Mouse (Mus musculus) intestine, embryonic 16.5 days (tissue): Measurements from ENCODE around the gene Unc45b. TPM values are rescaled to one million over a fixed set of nuclear protein-coding genes. Genes with fewer than 3 reads are reported as not detected.

ENCODE experiments used
- ATAC-seq: fragments of 200-750 bp; cut with Nextera tagmentation; 2 replicates; pipeline ENCODE4 v1.8.0; 2017; ENCODE audit warnings: moderate TSS enrichment, moderate library complexity
- H3K27ac ChIP-seq: fragments of 300-500 bp; sonication (generic); 2 replicates; pipeline ENCODE4 v1.5.1; 2014; ENCODE audit warnings: mild to moderate bottlenecking, low read length
- H3K27me3 ChIP-seq: fragments of 300-500 bp; sonication (generic); replicated peaks from 2 replicates; pipeline ENCODE4 v1.6.1; 2014; ENCODE audit warnings: low read length, control low read depth, mixed read lengths; ENCODE audit not compliant: control insufficient read depth, insufficient read depth
- H3K36me3 ChIP-seq: fragments of 300-500 bp; sonication (generic); 2 replicates; pipeline ENCODE4 v1.6.1; 2014; ENCODE audit warnings: low read length, control low read depth; ENCODE audit not compliant: control insufficient read depth, insufficient read depth
- H3K4me1 ChIP-seq: fragments of 300-500 bp; sonication (generic); 2 replicates; pipeline ENCODE4 v1.6.1; 2014; ENCODE audit warnings: low read length, control low read depth, mixed read lengths; ENCODE audit not compliant: control insufficient read depth, insufficient read depth
- H3K4me2 ChIP-seq: fragments of 300-500 bp; sonication (generic); 2 replicates; pipeline ENCODE4 v1.6.1; 2014; ENCODE audit warnings: low read depth, low read length, control low read depth
- H3K4me3 ChIP-seq: fragments of 300-500 bp; sonication (generic); 2 replicates; pipeline ENCODE4 v1.5.1; 2014; ENCODE audit warnings: mild to moderate bottlenecking, low read length
- H3K9ac ChIP-seq: fragments of 300-500 bp; sonication (generic); 2 replicates; pipeline ENCODE4 v1.6.1; 2014; ENCODE audit warnings: low read depth, low read length
- H3K9me3 ChIP-seq: fragments of 300-500 bp; sonication (generic); 2 replicates; pipeline ENCODE4 v1.6.1; 2016; ENCODE audit warnings: low read length, control low read depth; ENCODE audit not compliant: control insufficient read depth
- WGBS: fragments of 180-500 bp; shearing (Covaris S2); extraction: QIAGEN DNeasy Blood & Tissue Kit; methylation state at CpG from one replicate; pipeline ENCODE4 v1.1.7; 2014; 5-methylcytosine and 5-hydroxymethylcytosine counted together
- polyA plus RNA-seq: library from polyadenylated mRNA; unstranded; fragments of >200 nt; fragmentation: Nextera tagmentation; extraction: Ambion mirVana; gene quantifications from 2 replicates; pipeline ENCODE4 v1.2.1, GENCODE M21; 2015

Gene Unc45b
- polyA plus RNA-seq, 1 experiment from 2014 or later: 2.3 TPM

DNA sequence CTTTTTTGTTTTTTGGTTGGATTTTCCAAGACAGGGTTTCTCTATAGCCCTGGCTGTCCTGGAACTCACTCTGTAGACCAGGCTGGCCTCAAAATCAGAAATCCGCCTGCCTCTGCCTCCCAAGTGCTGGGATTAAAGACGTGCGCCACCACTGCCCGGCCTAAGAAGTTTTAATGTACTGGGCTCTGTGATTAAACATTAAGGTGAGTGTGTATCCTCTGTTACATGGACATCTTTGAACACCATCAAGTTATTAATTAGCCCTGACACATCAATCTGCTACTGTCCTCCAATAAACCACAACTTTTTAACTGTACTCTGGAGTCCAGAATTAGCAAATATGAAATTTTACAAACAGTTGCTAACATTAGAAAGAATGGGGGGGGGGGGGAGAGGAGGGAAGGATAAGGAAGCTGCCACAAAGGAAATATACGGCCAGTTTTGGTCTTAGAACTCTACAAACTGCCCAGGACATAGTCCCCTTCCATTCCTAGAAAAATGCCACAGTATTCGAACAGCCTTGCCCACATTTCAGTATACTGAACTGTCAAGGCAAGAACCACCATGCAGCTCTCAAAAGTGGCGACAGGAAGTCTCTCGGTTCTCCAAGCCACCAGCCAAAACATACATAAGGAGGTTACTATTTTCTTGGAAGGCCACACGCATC is 40.7 kb upstream of the Unc45b start:
- H3K36me3 ChIP-seq: no peaks in the 10 kb centered on the region
- no peaks in the 10 kb centered on the region for H3K9me3 ChIP-seq
- WGBS: 59% methylated on average over 9 of the region's 9 CpGs
- peak overlapping the region; percentile 59 for H3K4me2 ChIP-seq
- ATAC-seq: no peak
- no peaks in the 10 kb centered on the region for H3K4me1 ChIP-seq
- H3K27ac ChIP-seq: peak overlapping the region; percentile 82
- peak overlapping the region; percentile 87 for H3K4me3 ChIP-seq
- no peaks in the 10 kb centered on the region for H3K27me3 ChIP-seq
- peak overlapping the region; percentile 87 for H3K9ac ChIP-seq

GRCm38 (mm10) chr11:82870173-82871030 is 39.9 kb upstream of the Unc45b start:
- Histone ChIP-seq H3K4me2 (peak overlapping the region; percentile 59), H3K4me3 (peak overlapping the region; percentile 87), H3K27me3 (no peaks in the 10 kb centered on the region), H3K9me3 (no peaks in the 10 kb centered on the region), H3K36me3 (no peaks in the 10 kb centered on the region), H3K27ac (peak overlapping the region; percentile 82), H3K9ac (peak overlapping the region; percentile 87), H3K4me1 (no peaks in the 10 kb centered on the region)
- peak; percentile 83 for ATAC-seq
- 2% methylated on average over 36 of the region's 36 CpGs for WGBS

- H3K27me3 ChIP-seq: no peaks in the 10 kb centered on the region
- H3K9me3 ChIP-seq: no peaks in the 10 kb centered on the region
- no peaks in the 10 kb centered on the region for H3K4me1 ChIP-seq
- H3K4me3 ChIP-seq: peak within 1 kb of the TSS; percentile 87
- peak; percentile 98 for ATAC-seq
- 0% methylated on average over 33 of the region's 43 CpGs for WGBS
- H3K36me3 ChIP-seq: no peaks in the 10 kb centered on the region
- H3K27ac ChIP-seq: peak within 1 kb of the TSS; percentile 82
- peak within 1 kb of the TSS; percentile 87 for H3K9ac ChIP-seq
- H3K4me2 ChIP-seq: peak within 1 kb of the TSS; percentile 59
These were observed 39.3 kb upstream of the Unc45b start, which contains the start of gene Rffl for GRCm38 (mm10) chr11:82871031-82871446. Gene Rffl, minus strand, starts transcription at chr11:82871210.

- H3K27me3 ChIP-seq: no peaks in the 10 kb centered on the region
- H3K4me2 ChIP-seq: no peak overlapping the region
- no peaks in the 10 kb centered on the region for H3K9me3 ChIP-seq
- no peak for ATAC-seq
- WGBS: 43% methylated on average over 5 of the region's 5 CpGs
- H3K36me3 ChIP-seq: peaks cover 9% of the 10 kb centered on the region
- H3K4me1 ChIP-seq: no peaks in the 10 kb centered on the region
- H3K9ac ChIP-seq: no peak overlapping the region
- H3K27ac ChIP-seq: no peak overlapping the region
- H3K4me3 ChIP-seq: no peak overlapping the region
These were observed 35.4 kb upstream of the Unc45b start for GRCm38 (mm10) chr11:82874924-82875323.

GRCm38 (mm10) chr11:82875631-82876030 is 34.7 kb upstream of the Unc45b start:
- WGBS: 86% methylated on average over 5 of the region's 5 CpGs
- Histone ChIP-seq H3K27ac (no peak overlapping the region), H3K27me3 (no peaks in the 10 kb centered on the region)

GRCm38 (mm10) chr11:82877726-82878344 is 32.5 kb upstream of the Unc45b start:
- H3K4me1 ChIP-seq: no peaks in the 10 kb centered on the region
- 86% methylated on average over 7 of the region's 7 CpGs for WGBS
- peaks cover 9% of the 10 kb centered on the region for H3K36me3 ChIP-seq
- no peak overlapping the region for H3K9ac ChIP-seq
- H3K4me2 ChIP-seq: no peak overlapping the region
- H3K4me3 ChIP-seq: no peak overlapping the region
- H3K27ac ChIP-seq: no peak overlapping the region
- no peak for ATAC-seq
- no peaks in the 10 kb centered on the region for H3K9me3 ChIP-seq
- no peaks in the 10 kb centered on the region for H3K27me3 ChIP-seq

More at GRCm38 (mm10) chr11:82875631-82876030, 34.7 kb upstream of the Unc45b start:
- Histone ChIP-seq H3K9ac (no peak overlapping the region), H3K36me3 (peaks cover 9% of the 10 kb centered on the region), H3K4me1 (no peaks in the 10 kb centered on the region), H3K4me2 (no peak overlapping the region), H3K4me3 (no peak overlapping the region), H3K9me3 (no peaks in the 10 kb centered on the region)
- no peak for ATAC-seq

DNA sequence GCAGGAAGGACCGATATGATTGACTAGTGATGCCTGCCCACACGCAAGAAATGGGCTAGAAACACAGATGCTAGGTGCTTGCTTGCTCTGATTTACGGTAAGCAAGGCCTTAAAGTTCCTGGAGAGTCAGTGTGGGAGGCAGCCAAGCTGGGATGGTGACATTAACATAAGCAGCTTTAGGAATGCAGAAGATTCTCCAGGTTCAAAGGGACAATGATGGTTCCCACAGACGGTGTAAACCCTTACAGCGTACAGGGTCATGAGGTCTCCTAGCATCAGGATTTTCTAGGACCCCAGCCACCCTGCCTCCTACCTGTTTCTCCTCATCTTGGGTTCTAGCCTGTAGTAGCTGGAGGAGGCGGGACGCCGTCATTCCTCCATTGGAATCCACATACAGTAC is 27.2 kb upstream of the Unc45b start:
- H3K4me2 ChIP-seq: no peak overlapping the region
- no peaks in the 10 kb centered on the region for H3K9me3 ChIP-seq
- 75% methylated on average over 8 of the region's 8 CpGs for WGBS
- no peak overlapping the region for H3K4me3 ChIP-seq
- peaks cover 9% of the 10 kb centered on the region for H3K36me3 ChIP-seq
- H3K27ac ChIP-seq: no peak overlapping the region
- no peak overlapping the region for H3K9ac ChIP-seq
- H3K27me3 ChIP-seq: no peaks in the 10 kb centered on the region
- no peak for ATAC-seq
- H3K4me1 ChIP-seq: peaks cover 1% of the 10 kb centered on the region; the same call in 1 of the 2 replicates

- Histone ChIP-seq H3K4me1 (peaks cover 14% of the 10 kb centered on the region; the same call in 1 of the 2 replicates), H3K9me3 (no peaks in the 10 kb centered on the region), H3K9ac (no peak overlapping the region), H3K27me3 (peaks cover 2% of the 10 kb centered on the region; the same call in 1 of the 2 replicates), H3K4me3 (no peak overlapping the region), H3K4me2 (no peak overlapping the region), H3K36me3 (no peaks in the 10 kb centered on the region), H3K27ac (no peak overlapping the region)
- 90% methylated on average over 3 of the region's 3 CpGs for WGBS
- ATAC-seq: no peak
These were observed 23.8 kb upstream of the Unc45b start for GRCm38 (mm10) chr11:82886559-82886958.

- no peak overlapping the region for H3K27ac ChIP-seq
- peaks cover 5% of the 10 kb centered on the region; the same call in 1 of the 2 replicates for H3K27me3 ChIP-seq
- 39% methylated on average over 10 of the region's 10 CpGs for WGBS
- ATAC-seq: no peak
- H3K9ac ChIP-seq: no peak overlapping the region
- no peaks in the 10 kb centered on the region for H3K36me3 ChIP-seq
- peak overlapping the region; percentile 89 for H3K4me2 ChIP-seq
- peaks cover 14% of the 10 kb centered on the region; the same call in 1 of the 2 replicates for H3K4me1 ChIP-seq
- peak overlapping the region; percentile 67; the same call in 1 of the 2 replicates for H3K4me3 ChIP-seq
- H3K9me3 ChIP-seq: no peaks in the 10 kb centered on the region
These were observed 21.8 kb upstream of the Unc45b start for GRCm38 (mm10) chr11:82888491-82888946.
